Mouse (Mus musculus) kidney, postnatal 36 days (tissue): Measurements from ENCODE around the gene Slc22a1.

ENCODE experiments used
- DNase-seq, 2 experiments: peaks; one replicate each; pipeline ENCODE4 v3.0.0; 2021 to 2022; ENCODE audit warnings: mixed read lengths in 2 of 2

The Slc22a1 gene

GRCm38 (mm10) chr17:12675646-12676045, at the start of gene Slc22a1:
Gene Slc22a1, minus strand, starts transcription at chr17:12675829.
- DNase-seq: peak; percentile 83 to 93

- DNase-seq: peak; percentile 35 to 57
These were observed 49.4 kb upstream of the Slc22a1 start for GRCm38 (mm10) chr17:12724767-12725744.

GRCm38 (mm10) chr17:12723986-12724766, 48.5 kb upstream of the Slc22a1 start:
- peak in 1 of 2 experiments; percentile 37 for DNase-seq

GRCm38 (mm10) chr17:12722622-12723021, 47.0 kb upstream of the Slc22a1 start:
- no peak for DNase-seq

- no peak for DNase-seq
These were observed 45.7 kb upstream of the Slc22a1 start for GRCm38 (mm10) chr17:12721118-12721886.

- no peak for DNase-seq
These were observed 42.6 kb upstream of the Slc22a1 start for GRCm38 (mm10) chr17:12718251-12718650.

- no peak for DNase-seq
These were observed 41.8 kb upstream of the Slc22a1 start for GRCm38 (mm10) chr17:12717445-12717844.

- DNase-seq: no peak
These were observed 39.4 kb upstream of the Slc22a1 start for GRCm38 (mm10) chr17:12715032-12715431.

GRCm38 (mm10) chr17:12714080-12714561, 38.5 kb upstream of the Slc22a1 start:
- peak in 1 of 2 experiments; percentile 36 for DNase-seq

- DNase-seq: no peak
These were observed 37.4 kb upstream of the Slc22a1 start for GRCm38 (mm10) chr17:12712993-12713392.

GRCm38 (mm10) chr17:12712191-12712590, 36.6 kb upstream of the Slc22a1 start:
- DNase-seq: no peak

GRCm38 (mm10) chr17:12710976-12711375, 35.3 kb upstream of the Slc22a1 start:
- no peak for DNase-seq

- no peak for DNase-seq
These were observed 34.6 kb upstream of the Slc22a1 start for GRCm38 (mm10) chr17:12710050-12710780.

- DNase-seq: no peak
These were observed 32.8 kb upstream of the Slc22a1 start for GRCm38 (mm10) chr17:12708398-12708797.

GRCm38 (mm10) chr17:12706590-12707049, 31.0 kb upstream of the Slc22a1 start:
- no peak for DNase-seq

GRCm38 (mm10) chr17:12702901-12703300, 27.3 kb upstream of the Slc22a1 start:
- DNase-seq: no peak

- DNase-seq: no peak
These were observed 24.7 kb upstream of the Slc22a1 start for GRCm38 (mm10) chr17:12700373-12700772.

- DNase-seq: no peak
These were observed 16.3 kb upstream of the Slc22a1 start for GRCm38 (mm10) chr17:12691899-12692298.

GRCm38 (mm10) chr17:12689537-12689936, 13.9 kb upstream of the Slc22a1 start:
- peak in 1 of 2 experiments; percentile 76 for DNase-seq

GRCm38 (mm10) chr17:12688427-12689110, 12.9 kb upstream of the Slc22a1 start:
- DNase-seq: peak; percentile 52 to 59
